ENCODE assay signal across 13 mouse cellular contexts in genomic region chr17:7218396-7218795, GRCm38 (mm10). TPM values are rescaled to one million over a fixed set of nuclear protein-coding genes. Genes with fewer than 3 reads are reported as not detected.
DNase-seq lines count a peak whose midpoint lies in the region; ATAC-seq and TF ChIP-seq lines count a peak whose summit lies in the region.
"Had no signal": no experiment of that assay in that cellular context is flagged by ENCODE, and none has a peak within 500 bp of the region (broad histone marks: within the 10 kb centered on the region; RNA-seq: fewer than 3 reads in every experiment).

No protein-coding gene starts in this region.

- H3K27ac ChIP-seq in heart, embryonic 15.5 days: peak overlapping the region; percentile 54
- H3K27ac ChIP-seq in heart, adult 2 months: no peak overlapping the region
- H3K27ac ChIP-seq in midbrain, embryonic 15.5 days: 0 out of 2 replicates have a peak overlapping the region, but pooled peaks have one; percentile 1
- H3K27ac ChIP-seq in midbrain, embryonic 11.5 days (ENCODE audit: low read depth, low read length): no peak overlapping the region
- H3K27ac ChIP-seq in embryonic facial prominence, embryonic 10.5 days (replicated peaks): peak overlapping the region; percentile 48; the same call in 1 of the 2 replicates
- no peak overlapping the region for H3K27ac ChIP-seq in liver, embryonic 12.5 days
- H3K27ac ChIP-seq: stomach, postnatal 0 days had no signal

- no peaks in the 10 kb centered on the region for H3K36me3 ChIP-seq in heart, embryonic 15.5 days
- no peaks in the 10 kb centered on the region for H3K36me3 ChIP-seq in heart, adult 2 months (ENCODE audit: control insufficient read depth, insufficient read depth, low read length)
- no peaks in the 10 kb centered on the region for H3K36me3 ChIP-seq in midbrain, embryonic 15.5 days (replicated peaks)
- no peaks in the 10 kb centered on the region for H3K36me3 ChIP-seq in midbrain, embryonic 11.5 days (ENCODE audit: control insufficient read depth, insufficient read depth, low read length)
- H3K36me3 ChIP-seq in embryonic facial prominence, embryonic 10.5 days (replicated peaks): no peaks in the 10 kb centered on the region; the same call in 1 of the 2 replicates
- no peaks in the 10 kb centered on the region for H3K36me3 ChIP-seq in liver, embryonic 12.5 days

- intact Hi-C loops in heart, adult 2 months (cut with DNase I): no loop called here

- no peak overlapping the region for H3K4me2 ChIP-seq in heart, embryonic 15.5 days
- no peak overlapping the region for H3K4me2 ChIP-seq in midbrain, embryonic 15.5 days
- no peak overlapping the region for H3K4me2 ChIP-seq in midbrain, embryonic 11.5 days
- H3K4me2 ChIP-seq in liver, embryonic 12.5 days: no peak overlapping the region

- DNase-seq in heart, adult 2 months: no peak
- no peak for DNase-seq in midbrain, embryonic 11.5 days (ENCODE audit: low spot score, missing footprints)
- DNase-seq in embryonic facial prominence, embryonic 10.5 days (ENCODE audit: low spot score): no peak
- peak; percentile 11 for DNase-seq in naive thymus-derived CD4-positive, alpha-beta T cell, adult 2 months (ENCODE audit: low read depth)
- DNase-seq in spleen, postnatal 10 days (ENCODE audit: low spot score in 2 of 2): no peak
- DNase-seq: adrenal gland, postnatal 25 days; cerebellum, adult 11 months; kidney, adult 2 months; liver, postnatal 0 days had no signal

- 77% methylated on average over 9 of the region's 9 CpGs for WGBS in heart, embryonic 15.5 days
- WGBS in heart, adult 2 months: 72% methylated on average over 9 of the region's 9 CpGs
- WGBS in midbrain, embryonic 15.5 days: 88% methylated on average over 9 of the region's 9 CpGs
- 94% methylated on average over 9 of the region's 9 CpGs for WGBS in midbrain, embryonic 11.5 days
- 88% methylated on average over 9 of the region's 9 CpGs for WGBS in embryonic facial prominence, embryonic 10.5 days
- WGBS in liver, embryonic 12.5 days (ENCODE audit: insufficient replicate concordance): 72% methylated on average over 9 of the region's 9 CpGs

- no peaks in the 10 kb centered on the region for H3K27me3 ChIP-seq in heart, embryonic 15.5 days
- H3K27me3 ChIP-seq in heart, adult 2 months (ENCODE audit: control insufficient read depth, insufficient read depth, low read length): no peaks in the 10 kb centered on the region
- H3K27me3 ChIP-seq in midbrain, embryonic 15.5 days (replicated peaks): no peaks in the 10 kb centered on the region
- H3K27me3 ChIP-seq in midbrain, embryonic 11.5 days (ENCODE audit: control insufficient read depth, insufficient read depth, low read length): no peaks in the 10 kb centered on the region
- no peaks in the 10 kb centered on the region for H3K27me3 ChIP-seq in embryonic facial prominence, embryonic 10.5 days (replicated peaks; ENCODE audit: low read depth, poor library complexity, severe bottlenecking)
- H3K27me3 ChIP-seq in liver, embryonic 12.5 days (replicated peaks): no peaks in the 10 kb centered on the region

- H3K79me2 ChIP-seq in heart, adult 2 months (replicated peaks; ENCODE audit: control insufficient read depth, insufficient read depth, low read length): 0 out of 2 replicates have a peak, but pooled peaks cover 1% of the 10 kb centered on the region

- no peaks in the 10 kb centered on the region for H3K9me3 ChIP-seq in heart, embryonic 15.5 days (replicated peaks)
- no peaks in the 10 kb centered on the region for H3K9me3 ChIP-seq in midbrain, embryonic 15.5 days
- H3K9me3 ChIP-seq in midbrain, embryonic 11.5 days (ENCODE audit: control insufficient read depth, low read length): no peaks in the 10 kb centered on the region
- H3K9me3 ChIP-seq in embryonic facial prominence, embryonic 10.5 days: no peaks in the 10 kb centered on the region
- H3K9me3 ChIP-seq in liver, embryonic 12.5 days (replicated peaks): no peaks in the 10 kb centered on the region

- H3K9ac ChIP-seq in heart, embryonic 15.5 days: 0 out of 2 replicates have a peak overlapping the region, but pooled peaks have one; percentile 14
- no peak overlapping the region for H3K9ac ChIP-seq in heart, adult 2 months (ENCODE audit: low read depth, low read length)
- H3K9ac ChIP-seq in midbrain, embryonic 15.5 days: no peak overlapping the region
- no peak overlapping the region for H3K9ac ChIP-seq in midbrain, embryonic 11.5 days (ENCODE audit: low read length)
- no peak overlapping the region for H3K9ac ChIP-seq in liver, embryonic 12.5 days
- H3K9ac ChIP-seq: liver, postnatal 0 days had no signal

- no peak overlapping the region for H3K4me3 ChIP-seq in heart, embryonic 15.5 days
- no peak overlapping the region for H3K4me3 ChIP-seq in heart, adult 2 months
- H3K4me3 ChIP-seq in midbrain, embryonic 15.5 days: no peak overlapping the region
- no peak overlapping the region for H3K4me3 ChIP-seq in midbrain, embryonic 11.5 days (ENCODE audit: low read depth, low read length)
- H3K4me3 ChIP-seq in embryonic facial prominence, embryonic 10.5 days: no peak overlapping the region
- H3K4me3 ChIP-seq in liver, embryonic 12.5 days: no peak overlapping the region

- TF ChIP-seq CTCF in heart, adult 2 months (IDR thresholded peaks at IDR 0.05): no peak

- no peak for TF ChIP-seq EP300 in heart, adult 2 months (IDR thresholded peaks at IDR 0.05; ENCODE audit: insufficient read depth, low read depth, low read length)

- TF ChIP-seq POLR2A in heart, adult 2 months (IDR thresholded peaks at IDR 0.05; ENCODE audit: insufficient read depth, low read depth, low read length): no peak

- peaks cover 37% of the 10 kb centered on the region for H3K4me1 ChIP-seq in heart, embryonic 15.5 days (replicated peaks)
- H3K4me1 ChIP-seq in heart, adult 2 months (ENCODE audit: control insufficient read depth, insufficient read depth, low read length): peaks cover 13% of the 10 kb centered on the region
- H3K4me1 ChIP-seq in midbrain, embryonic 15.5 days: peaks cover 27% of the 10 kb centered on the region; the same call in 1 of the 2 replicates
- H3K4me1 ChIP-seq in midbrain, embryonic 11.5 days (ENCODE audit: control insufficient read depth, insufficient read depth, low read length): peaks cover 7% of the 10 kb centered on the region; the same call in 1 of the 2 replicates
- H3K4me1 ChIP-seq in embryonic facial prominence, embryonic 10.5 days: peaks cover 33% of the 10 kb centered on the region
- 0 out of 2 replicates have a peak, but pooled peaks cover 3% of the 10 kb centered on the region for H3K4me1 ChIP-seq in liver, embryonic 12.5 days

- ATAC-seq in heart, embryonic 15.5 days (replicated peaks; ENCODE audit: insufficient number of reproducible peaks, insufficient read depth, low FRiP score, low read depth): no peak
- no peak for ATAC-seq in midbrain, embryonic 15.5 days (replicated peaks)
- no peak for ATAC-seq in midbrain, embryonic 11.5 days (ENCODE audit: low FRiP score)
- ATAC-seq in liver, embryonic 12.5 days: no peak
- ATAC-seq: liver, postnatal 0 days had no signal

RNA-seq across cellular contexts. Expression of gene Rps6ka2, which starts 48.5 kb away (rescaled TPM):
- 24.4 and 29.9 TPM in 2 replicates for polyA plus RNA-seq in heart, embryonic 15.5 days (2015; fragmentation: Nextera tagmentation; extraction: Ambion mirVana)
- 10 to 100 TPM; 33.6 to 33.7 TPM for total RNA-seq in heart, adult 2 months (2021)
- 26.4 and 45.6 TPM in 2 replicates for polyA plus RNA-seq in heart, adult 2 months (2012; rRNA removed)
- polyA plus RNA-seq in midbrain, embryonic 15.5 days (2015; fragmentation: Nextera tagmentation; extraction: Ambion mirVana): 21.1 and 21.9 TPM in 2 replicates
- 20.2 and 20.8 TPM in 2 replicates for polyA plus RNA-seq in midbrain, embryonic 11.5 days (2014; fragmentation: Nextera tagmentation; extraction: Ambion mirVana)
- polyA plus RNA-seq in embryonic facial prominence, embryonic 10.5 days (2016; fragmentation: Nextera tagmentation; extraction: Ambion mirVana): 27.2 and 27.7 TPM in 2 replicates
- 5.1 and 5.3 TPM in 2 replicates for polyA plus RNA-seq in liver, embryonic 12.5 days (2016; fragmentation: Nextera tagmentation; extraction: Ambion mirVana)

Comparison
In these comparisons a context has a peak if more than half of its experiments do, and no peak if none do; other contexts are left out.
1. H3K27ac ChIP-seq: peak in heart, embryonic 15.5 days (single experiment), midbrain, embryonic 15.5 days (single experiment) and embryonic facial prominence, embryonic 10.5 days (single experiment); none in heart, adult 2 months (single experiment), midbrain, embryonic 11.5 days (single experiment) and liver, embryonic 12.5 days (single experiment).